Mouse (Mus musculus) layer of hippocampus, adult 6 months (tissue): Measurements from ENCODE around the gene Olfr502. TPM values are rescaled to one million over a fixed set of nuclear protein-coding genes. Genes with fewer than 3 reads are reported as not detected.

Experiments
- long read RNA-seq, 2 experiments: library from polyadenylated mRNA; unstranded; transcript quantifications; one replicate each; pipeline ENCODE4 v2.0.0; 2019 to 2020
- polyA plus RNA-seq: library from polyadenylated mRNA; unstranded; fragments of <200 nt; fragmentation: Nextera tagmentation; gene quantifications from 2 replicates; pipeline ENCODE4 v1.2.3, GENCODE M21; 2021

Gene Olfr502
- polyA plus RNA-seq: not detected in 2 replicates
- long read RNA-seq, experiment 1: 0 reads
- long read RNA-seq, experiment 2: 0 reads

DNA sequence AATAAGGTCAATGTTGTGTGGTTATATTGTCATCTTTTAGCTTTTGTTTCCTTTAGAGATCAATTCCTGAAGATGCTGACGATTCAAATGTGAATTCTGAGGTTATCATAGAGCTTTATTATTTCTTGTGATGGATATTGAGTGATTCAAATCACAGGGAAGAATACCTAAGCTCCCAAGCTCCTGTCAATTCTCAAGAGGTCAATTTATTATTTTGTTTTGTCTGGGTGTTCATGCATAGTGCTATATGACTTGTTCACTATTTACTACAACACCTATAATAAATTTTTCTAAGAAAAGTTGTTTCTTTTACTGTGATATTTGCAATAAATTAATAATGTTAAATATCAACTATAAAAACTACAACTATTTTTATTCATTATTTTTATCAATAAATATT, at the start of gene Olfr502:
Gene Olfr502 (minus strand): TSS at position 101 of the 400 bp plus-strand sequence.

DNA sequence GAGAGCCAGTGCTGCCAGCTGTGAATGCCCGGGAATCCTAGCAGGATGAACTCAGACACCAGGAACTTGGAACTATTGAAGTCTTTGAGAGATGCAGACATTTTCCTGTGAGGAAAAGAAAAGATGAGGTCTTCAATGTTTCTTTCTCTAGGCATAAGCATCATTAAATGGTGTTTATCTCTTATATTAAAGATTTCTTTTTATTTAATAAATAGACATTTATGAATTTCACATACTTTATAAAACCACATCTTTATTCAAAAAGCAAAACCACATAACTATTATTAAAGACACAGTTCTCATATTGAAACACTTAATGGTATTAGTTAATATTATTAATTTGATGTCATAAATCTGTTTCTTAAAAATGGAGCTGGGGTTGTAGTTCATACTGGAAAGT, 40.8 kb upstream of the Olfr502 start, which contains the start of gene Olfr504:
Gene Olfr504 (minus strand): TSS at position 101 of the 400 bp plus-strand sequence.

GRCm38 (mm10) chr7:108544227-108544626, 19.4 kb upstream of the Olfr502 start, which contains the start of gene Olfr503:
Gene Olfr503, plus strand, starts transcription at chr7:108544527.

Other genes with a start within 250 kb of the Olfr502 start
- not detected in 2 replicates for gene Olfr490, start 236.1 kb downstream of the Olfr502 start, polyA plus RNA-seq
- gene Olfr491, start 211.6 kb downstream of the Olfr502 start, polyA plus RNA-seq: not detected in 2 replicates
- not detected in 2 replicates for gene Olfr492, start 201.4 kb downstream of the Olfr502 start, polyA plus RNA-seq
- not detected in 2 replicates for gene Olfr493, start 178.1 kb downstream of the Olfr502 start, polyA plus RNA-seq
- not detected in 2 replicates for gene Olfr494, start 159.7 kb downstream of the Olfr502 start, polyA plus RNA-seq
- gene Olfr495, start 131.9 kb downstream of the Olfr502 start, polyA plus RNA-seq: not detected in 2 replicates
- not detected in 2 replicates for gene Olfr497, start 104.6 kb downstream of the Olfr502 start, polyA plus RNA-seq
- not detected in 2 replicates for gene Olfr498, start 59.7 kb downstream of the Olfr502 start, polyA plus RNA-seq
- not detected in 2 replicates for gene Olfr503, start 19.5 kb upstream of the Olfr502 start, polyA plus RNA-seq
- gene Olfr504, start 40.7 kb upstream of the Olfr502 start, polyA plus RNA-seq: not detected in 2 replicates
- gene Olfr506, start 85.7 kb upstream of the Olfr502 start, polyA plus RNA-seq: not detected in 2 replicates
- gene Olfr507, start 96.7 kb upstream of the Olfr502 start, polyA plus RNA-seq: not detected in 2 replicates
- not detected in 2 replicates for gene Olfr508, start 104.9 kb upstream of the Olfr502 start, polyA plus RNA-seq
- gene Olfr509, start 126.8 kb upstream of the Olfr502 start, polyA plus RNA-seq: not detected in 2 replicates
- gene Olfr510, start 141.4 kb upstream of the Olfr502 start, polyA plus RNA-seq: not detected in 2 replicates
- not detected in 2 replicates for gene Olfr512, start 188.3 kb upstream of the Olfr502 start, polyA plus RNA-seq
- gene Olfr513, start 225.9 kb upstream of the Olfr502 start, polyA plus RNA-seq: not detected in 2 replicates